ENCODE assay signal across 22 mouse cellular contexts in genomic region chr4:134827806-134828205, GRCm38 (mm10). TPM values are rescaled to one million over a fixed set of nuclear protein-coding genes. Genes with fewer than 3 reads are reported as not detected.
A peak's percentile ranks its signal among the peaks of the same experiment; 100 is the strongest.
DNase-seq lines count a peak whose midpoint lies in the region; ATAC-seq and TF ChIP-seq lines count a peak whose summit lies in the region.
"Had no signal": no experiment of that assay in that cellular context is flagged by ENCODE, and none has a peak within 500 bp of the region (broad histone marks: within the 10 kb centered on the region; RNA-seq: fewer than 3 reads in every experiment).

No protein-coding gene starts in this region.

- TF ChIP-seq EP300 in ES-Bruce4 (IDR thresholded peaks at IDR 0.05; ENCODE audit: insufficient read depth, low read depth, low read length): no peak

- no peak for TF ChIP-seq POLR2A in ES-Bruce4 (IDR thresholded peaks at IDR 0.05; ENCODE audit: insufficient read depth, low read length)

- H3K4me2 ChIP-seq in lung, embryonic 16.5 days (ENCODE audit: low read depth, low read length): no peak overlapping the region
- no peak overlapping the region for H3K4me2 ChIP-seq in liver, embryonic 12.5 days
- H3K4me2 ChIP-seq: embryonic facial prominence, embryonic 12.5 days; forebrain, embryonic 15.5 days; hindbrain, embryonic 14.5 days had no signal

- no peaks in the 10 kb centered on the region for H3K9me3 ChIP-seq in ES-Bruce4 (replicated peaks; ENCODE audit: control insufficient read depth, insufficient read depth, low read length, poor library complexity, severe bottlenecking)
- H3K9me3 ChIP-seq in lung, embryonic 16.5 days (ENCODE audit: control insufficient read depth, low read length): no peaks in the 10 kb centered on the region
- no peaks in the 10 kb centered on the region for H3K9me3 ChIP-seq in liver, embryonic 12.5 days (replicated peaks)
- H3K9me3 ChIP-seq: embryonic facial prominence, embryonic 12.5 days; forebrain, embryonic 15.5 days; G1E; heart, embryonic 10.5 days had no signal

- intact Hi-C loops in left cerebral cortex, postnatal 10 days (cut with DNase I): no loop called here

- no peaks in the 10 kb centered on the region for H3K27me3 ChIP-seq in ES-Bruce4 (ENCODE audit: control insufficient read depth, insufficient read depth, low read length, poor library complexity, severe bottlenecking)
- no peaks in the 10 kb centered on the region for H3K27me3 ChIP-seq in lung, embryonic 16.5 days (ENCODE audit: control insufficient read depth, insufficient read depth, low read depth, low read length)
- no peaks in the 10 kb centered on the region for H3K27me3 ChIP-seq in liver, embryonic 12.5 days (replicated peaks)
- H3K27me3 ChIP-seq: embryonic facial prominence, embryonic 12.5 days; forebrain, embryonic 15.5 days had no signal

- no peak overlapping the region for H3K9ac ChIP-seq in ES-Bruce4 (ENCODE audit: low read depth, poor library complexity, severe bottlenecking)
- no peak overlapping the region for H3K9ac ChIP-seq in lung, embryonic 16.5 days (ENCODE audit: low read length)
- no peak overlapping the region for H3K9ac ChIP-seq in liver, embryonic 12.5 days
- H3K9ac ChIP-seq: embryonic facial prominence, embryonic 12.5 days; forebrain, embryonic 15.5 days; hindbrain, embryonic 14.5 days had no signal

- TF ChIP-seq CTCF in ES-Bruce4 (IDR thresholded peaks at IDR 0.05; ENCODE audit: low read depth, low read length): no peak

- 0 out of 2 replicates have a peak overlapping the region, but pooled peaks have one; percentile 30 for H3K27ac ChIP-seq in ES-Bruce4 (ENCODE audit: insufficient read depth, low read length)
- peak overlapping the region; percentile 42; the same call in 1 of the 2 replicates for H3K27ac ChIP-seq in lung, embryonic 16.5 days (ENCODE audit: low read length)
- no peak overlapping the region for H3K27ac ChIP-seq in liver, embryonic 12.5 days
- H3K27ac ChIP-seq: embryonic facial prominence, embryonic 12.5 days; forebrain, embryonic 15.5 days; heart, embryonic 10.5 days; hindbrain, embryonic 14.5 days had no signal

- peaks cover 29% of the 10 kb centered on the region for H3K36me3 ChIP-seq in ES-Bruce4 (ENCODE audit: control insufficient read depth, insufficient read depth, low read length, poor library complexity, severe bottlenecking)
- peaks cover 29% of the 10 kb centered on the region for H3K36me3 ChIP-seq in lung, embryonic 16.5 days (ENCODE audit: control insufficient read depth, insufficient read depth, low read length)
- peaks cover 86% of the 10 kb centered on the region for H3K36me3 ChIP-seq in liver, embryonic 12.5 days

- no peaks in the 10 kb centered on the region for H3K4me1 ChIP-seq in ES-Bruce4 (ENCODE audit: control insufficient read depth, insufficient read depth, low read length)
- peaks cover 13% of the 10 kb centered on the region for H3K4me1 ChIP-seq in lung, embryonic 16.5 days (replicated peaks; ENCODE audit: control insufficient read depth, insufficient read depth, low read length)
- H3K4me1 ChIP-seq in liver, embryonic 12.5 days: 0 out of 2 replicates have a peak, but pooled peaks cover 5% of the 10 kb centered on the region
- H3K4me1 ChIP-seq: heart, embryonic 10.5 days had no signal

- H3K4me3 ChIP-seq in ES-Bruce4 (ENCODE audit: low read depth, low read length): no peak overlapping the region
- H3K4me3 ChIP-seq in lung, embryonic 16.5 days (ENCODE audit: low read length): no peak overlapping the region
- no peak overlapping the region for H3K4me3 ChIP-seq in liver, embryonic 12.5 days
- H3K4me3 ChIP-seq: embryonic facial prominence, embryonic 12.5 days; forebrain, embryonic 15.5 days; heart, embryonic 10.5 days had no signal

- peak; percentile 67 to 76 for DNase-seq in lung, adult 18-20 months
- DNase-seq in lung, postnatal 25 days (ENCODE audit: low spot score): peak; percentile 76
- DNase-seq in left cerebral cortex, postnatal 10 days (ENCODE audit: extremely low spot score in 1 of 2, low spot score in 2 of 2): no peak
- no peak for DNase-seq in right cerebral cortex, postnatal 4 days
- DNase-seq in spleen, postnatal 4 days (ENCODE audit: low spot score in 2 of 2): no peak
- DNase-seq: adrenal gland, adult 8-10 months; adrenal gland, postnatal 36 days; cerebellum, adult 11 months; cerebellum, adult 9-10 months; cerebellum, postnatal 25 days; gastrocnemius, postnatal 36 days; heart, adult 18-20 months; heart, postnatal 10 days had no signal

- peak; percentile 87 for ATAC-seq in lung, embryonic 16.5 days (ENCODE audit: low read depth)
- ATAC-seq in liver, embryonic 12.5 days: no peak
- ATAC-seq: forebrain, embryonic 15.5 days had no signal

- 60% methylated on average over 11 of the region's 11 CpGs for WGBS in lung, embryonic 16.5 days
- 77% methylated on average over 11 of the region's 11 CpGs for WGBS in liver, embryonic 12.5 days (ENCODE audit: insufficient replicate concordance)

RNA-seq across cellular contexts. Expression of gene Maco1, which starts 25.3 kb away (rescaled TPM):
- 50.0 and 53.2 TPM in 2 replicates for polyA plus RNA-seq in ES-Bruce4 (2011; ENCODE audit: insufficient read depth, insufficient read length, low read depth, missing spikeins)
- 35.9 and 36.3 TPM in 2 replicates for polyA plus RNA-seq in lung, embryonic 16.5 days (2015; fragmentation: Nextera tagmentation; extraction: Ambion mirVana)
- 27.2 and 29.8 TPM in 2 replicates for polyA plus RNA-seq in liver, embryonic 12.5 days (2016; fragmentation: Nextera tagmentation; extraction: Ambion mirVana)
- total RNA-seq in left cerebral cortex, postnatal 10 days (2021): 10 to 100 TPM; 56.1 to 57.5 TPM

RNA-seq across cellular contexts. Expression of gene Rhd, which starts 36.5 kb away (rescaled TPM):
- polyA plus RNA-seq in ES-Bruce4 (2011; ENCODE audit: insufficient read depth, insufficient read length, low read depth, missing spikeins): 4.2 and 4.6 TPM in 2 replicates
- polyA plus RNA-seq in lung, embryonic 16.5 days (2015; fragmentation: Nextera tagmentation; extraction: Ambion mirVana): 2.0 and 6.2 TPM in 2 replicates
- 477 and 480 TPM in 2 replicates for polyA plus RNA-seq in liver, embryonic 12.5 days (2016; fragmentation: Nextera tagmentation; extraction: Ambion mirVana)
- not detected for total RNA-seq in left cerebral cortex, postnatal 10 days (2021)
- total RNA-seq: gastrocnemius, adult 8-10 months; gastrocnemius, postnatal 36 days had no signal

RNA-seq across cellular contexts. Expression of gene Ldlrap1, which starts 60.0 kb away (rescaled TPM):
- polyA plus RNA-seq in ES-Bruce4 (2011; ENCODE audit: insufficient read depth, insufficient read length, low read depth, missing spikeins): 16.8 and 18.9 TPM in 2 replicates
- 25.2 and 27.7 TPM in 2 replicates for polyA plus RNA-seq in lung, embryonic 16.5 days (2015; fragmentation: Nextera tagmentation; extraction: Ambion mirVana)
- 26.4 and 28.2 TPM in 2 replicates for polyA plus RNA-seq in liver, embryonic 12.5 days (2016; fragmentation: Nextera tagmentation; extraction: Ambion mirVana)
- 1 to 10 TPM; 2.4 to 3.4 TPM for total RNA-seq in left cerebral cortex, postnatal 10 days (2021)

Comparison
In these comparisons a context has a peak if more than half of its experiments do, and no peak if none do; other contexts are left out.
1. DNase-seq: peak in lung, adult 18-20 months (2 of 2) and lung, postnatal 25 days (single experiment); none in left cerebral cortex, postnatal 10 days (0 of 2), right cerebral cortex, postnatal 4 days (single experiment) and spleen, postnatal 4 days (0 of 2).
2. RNA of gene Rhd, which starts 36.5 kb away (polyA plus RNA-seq): 477 to 480 TPM in liver, embryonic 12.5 days; 4.2 to 4.6 TPM in ES-Bruce4 and 2.0 to 6.2 TPM in lung, embryonic 16.5 days; every median in the first group is over 10 times any median in the second.